Mouse (Mus musculus): Measurements from ENCODE around the gene Chrna3.

Chrna3 gene

GRCm38 (mm10) chr9:54995645-54996044 lies 30.7 kb downstream of the Chrna3 start:
- DNase-seq (ENCODE audit: low spot score) = no peak

- DNase-seq (ENCODE audit: low spot score) = no peak
Observed at GRCm38 (mm10) chr9:54994381-54994780, 32.0 kb downstream of the Chrna3 start.

- no peak for DNase-seq (ENCODE audit: low spot score)
Observed at GRCm38 (mm10) chr9:54990362-54990761, 36.0 kb downstream of the Chrna3 start.

GRCm38 (mm10) chr9:54982401-54982800 lies 44.0 kb downstream of the Chrna3 start:
- DNase-seq (ENCODE audit: low spot score) = no peak

GRCm38 (mm10) chr9:54981291-54982191 lies 44.8 kb downstream of the Chrna3 start:
- DNase-seq (ENCODE audit: low spot score) = no peak

GRCm38 (mm10) chr9:54980674-54981073 lies 45.7 kb downstream of the Chrna3 start, which contains the start of gene Chrna5:
Chrna5 (plus strand) TSS chr9:54980880.
- DNase-seq (ENCODE audit: low spot score) = no peak

- DNase-seq (ENCODE audit: low spot score) = no peak
Observed at GRCm38 (mm10) chr9:54969972-54970637, 56.3 kb downstream of the Chrna3 start.

- no peak for DNase-seq (ENCODE audit: low spot score)
Observed at GRCm38 (mm10) chr9:54963669-54964068, 62.7 kb downstream of the Chrna3 start.

- no peak for DNase-seq (ENCODE audit: low spot score)
Observed at GRCm38 (mm10) chr9:54961059-54961458, 65.3 kb downstream of the Chrna3 start.

All from left cerebral cortex, adult 11 months (tissue).